Mouse (Mus musculus): ENCODE data around the gene Ide.

DNA sequence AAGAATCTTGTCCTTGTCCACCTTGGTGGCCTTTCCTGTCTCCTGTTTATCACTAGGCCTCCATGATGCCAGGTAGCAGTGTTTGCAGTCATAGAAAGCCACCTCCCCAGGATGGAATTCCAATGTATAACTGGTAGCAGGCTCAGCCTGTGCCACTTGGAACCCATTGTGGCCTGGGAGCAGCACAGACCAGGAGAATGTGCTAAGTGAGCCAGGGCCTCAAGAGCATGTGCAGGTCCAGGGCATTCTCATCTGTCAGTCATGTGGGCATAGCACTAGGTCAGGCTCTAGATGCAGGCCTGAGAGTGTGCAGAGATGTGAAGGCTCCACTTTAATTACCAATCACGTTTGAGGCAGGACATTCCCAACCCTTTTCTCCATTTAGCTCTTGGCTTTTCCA is 58.5 kb downstream of the Ide start:
- no peak for TF ChIP-seq GATA1 (IDR thresholded peaks at IDR 0.05; ENCODE audit: borderline replicate concordance, low read length)
- TF ChIP-seq FLI1 (IDR thresholded peaks at IDR 0.05; ENCODE audit: low read length): no peak
